Mouse (Mus musculus) limb, embryonic 15.5 days (tissue): ENCODE data around the gene Myh9. TPM values are rescaled to one million over a fixed set of nuclear protein-coding genes. Genes with fewer than 3 reads are reported as not detected.
"Not testable (repeated sequence)": the region's sequence is repeated elsewhere in the genome, so short reads cannot be mapped to it uniquely, and the experiment has no call there.

Experiments used
- ATAC-seq: fragments of 200-750 bp; cut with Nextera tagmentation; 2 replicates; pipeline ENCODE4 v1.8.0; 2017; ENCODE audit warnings: low read depth, moderate TSS enrichment; ENCODE audit not compliant: insufficient number of reproducible peaks, low FRiP score, low TSS enrichment
- H3K27ac ChIP-seq: fragments of 300-500 bp; sonication (generic); 2 replicates; pipeline ENCODE4 v1.5.1; 2015; ENCODE audit warnings: moderate library complexity, mild to moderate bottlenecking, inconsistent platforms
- H3K27me3 ChIP-seq: fragments of 300-500 bp; sonication (generic); 2 replicates; pipeline ENCODE4 v1.6.1; 2015; ENCODE audit warnings: inconsistent platforms
- H3K36me3 ChIP-seq: fragments of 300-500 bp; sonication (generic); 2 replicates; pipeline ENCODE4 v1.6.1; 2015; ENCODE audit warnings: inconsistent platforms
- H3K4me1 ChIP-seq: fragments of 300-500 bp; sonication (generic); 2 replicates; pipeline ENCODE4 v1.6.1; 2015; ENCODE audit warnings: inconsistent platforms
- H3K4me2 ChIP-seq: fragments of 300-500 bp; sonication (generic); 2 replicates; pipeline ENCODE4 v1.6.1; 2015; ENCODE audit warnings: mild to moderate bottlenecking, inconsistent platforms
- H3K4me3 ChIP-seq: fragments of 300-500 bp; sonication (generic); 2 replicates; pipeline ENCODE4 v1.5.1; 2015; ENCODE audit warnings: mild to moderate bottlenecking, inconsistent platforms
- H3K9ac ChIP-seq: fragments of 300-500 bp; sonication (generic); 2 replicates; pipeline ENCODE4 v1.6.1; 2015; ENCODE audit warnings: inconsistent platforms
- H3K9me3 ChIP-seq: fragments of 300-500 bp; sonication (generic); 2 replicates; pipeline ENCODE4 v1.6.1; 2016; ENCODE audit warnings: inconsistent platforms
- WGBS: fragments of 180-500 bp; shearing (Covaris S2); methylation state at CpG from one replicate; pipeline ENCODE4 v1.1.7; 2015; 5-methylcytosine and 5-hydroxymethylcytosine counted together
- polyA plus RNA-seq: library from polyadenylated mRNA; unstranded; fragments of >200 nt; fragmentation: Nextera tagmentation; extraction: Ambion mirVana; gene quantifications from 2 replicates; pipeline ENCODE4 v1.2.1, GENCODE M21; 2015

The Myh9 gene
- polyA plus RNA-seq, 1 experiment from 2014 or later: 44.1 TPM

DNA sequence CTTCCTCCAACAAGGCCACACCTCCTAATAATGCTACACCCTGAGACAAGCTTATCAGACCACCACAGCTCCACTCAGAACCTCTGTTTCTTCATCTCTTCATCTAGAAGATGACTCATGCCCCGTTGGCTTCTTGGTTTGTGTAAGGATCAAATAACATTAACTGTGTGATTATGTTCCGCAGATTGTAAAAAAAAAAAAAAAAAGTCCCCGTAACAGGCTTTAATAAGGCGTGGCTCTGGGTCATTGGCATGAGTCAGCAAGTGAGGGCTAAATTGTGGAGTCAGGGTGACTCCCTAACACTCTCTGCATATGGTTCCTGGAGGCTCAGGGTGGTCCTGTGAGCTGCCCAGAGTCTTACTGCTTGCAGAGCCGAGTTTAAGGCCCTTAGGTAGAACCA lies 39.7 kb upstream of the Myh9 start:
- H3K36me3 ChIP-seq: no peaks in the 10 kb centered on the region
- ATAC-seq: no peak
- peaks cover 25% of the 10 kb centered on the region for H3K4me1 ChIP-seq
- WGBS: 20% methylated on average over 5 of the region's 5 CpGs
- H3K9ac ChIP-seq: no peak overlapping the region
- no peak overlapping the region for H3K4me2 ChIP-seq
- H3K9me3 ChIP-seq: no peaks in the 10 kb centered on the region
- no peak overlapping the region for H3K4me3 ChIP-seq
- no peak overlapping the region for H3K27ac ChIP-seq
- no peaks in the 10 kb centered on the region for H3K27me3 ChIP-seq

DNA sequence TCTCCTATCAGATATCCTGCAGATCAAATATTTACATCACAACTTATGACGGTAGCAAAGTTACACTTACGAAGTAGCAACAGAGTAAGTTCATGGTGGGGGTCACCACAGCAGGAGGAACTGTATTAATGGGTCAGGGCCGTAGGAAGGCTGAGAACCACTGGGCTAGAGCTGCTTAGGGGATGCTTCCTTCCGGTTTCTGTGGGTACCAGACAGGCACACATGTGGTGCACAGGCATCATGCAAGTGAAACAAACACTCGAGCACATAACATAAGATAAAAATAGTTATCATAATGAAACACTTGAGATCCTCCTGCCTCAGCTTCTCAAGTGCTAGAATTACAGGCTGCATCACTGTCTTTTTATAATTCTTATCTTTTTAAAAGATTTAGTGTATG lies 38.8 kb upstream of the Myh9 start:
- no peak overlapping the region for H3K4me3 ChIP-seq
- 81% methylated on average over 5 of the region's 5 CpGs for WGBS
- no peaks in the 10 kb centered on the region for H3K36me3 ChIP-seq
- H3K4me2 ChIP-seq: no peak overlapping the region
- no peak overlapping the region for H3K27ac ChIP-seq
- H3K27me3 ChIP-seq: no peaks in the 10 kb centered on the region
- H3K9me3 ChIP-seq: no peaks in the 10 kb centered on the region
- no peak overlapping the region for H3K9ac ChIP-seq
- no peak for ATAC-seq
- peaks cover 25% of the 10 kb centered on the region for H3K4me1 ChIP-seq

DNA sequence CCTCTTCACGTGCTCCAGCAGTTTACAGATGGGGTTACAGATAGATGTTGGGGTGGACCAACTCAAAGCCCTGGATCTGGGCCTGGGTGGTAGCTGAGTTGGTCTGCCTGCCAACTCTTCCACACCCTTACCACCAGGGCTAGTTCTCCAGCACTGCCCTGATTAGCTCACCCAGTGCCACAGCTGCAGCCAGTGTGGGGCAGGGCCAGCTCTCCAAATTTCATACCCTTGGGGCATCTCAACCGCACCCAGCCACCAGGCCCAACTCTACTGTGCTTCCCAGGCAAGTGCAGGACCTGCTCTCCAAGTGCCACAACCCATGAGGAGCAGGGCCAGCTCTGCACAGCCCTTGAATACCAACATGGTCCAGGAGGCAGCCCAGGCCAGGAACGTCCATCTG lies 37.8 kb upstream of the Myh9 start:
- H3K4me3 ChIP-seq: no peak overlapping the region
- no peak overlapping the region for H3K27ac ChIP-seq
- ATAC-seq: no peak
- 82% methylated on average over 3 of the region's 3 CpGs for WGBS
- no peaks in the 10 kb centered on the region for H3K9me3 ChIP-seq
- no peak overlapping the region for H3K9ac ChIP-seq
- peaks cover 22% of the 10 kb centered on the region for H3K4me1 ChIP-seq
- H3K36me3 ChIP-seq: no peaks in the 10 kb centered on the region
- no peaks in the 10 kb centered on the region for H3K27me3 ChIP-seq
- no peak overlapping the region for H3K4me2 ChIP-seq

DNA sequence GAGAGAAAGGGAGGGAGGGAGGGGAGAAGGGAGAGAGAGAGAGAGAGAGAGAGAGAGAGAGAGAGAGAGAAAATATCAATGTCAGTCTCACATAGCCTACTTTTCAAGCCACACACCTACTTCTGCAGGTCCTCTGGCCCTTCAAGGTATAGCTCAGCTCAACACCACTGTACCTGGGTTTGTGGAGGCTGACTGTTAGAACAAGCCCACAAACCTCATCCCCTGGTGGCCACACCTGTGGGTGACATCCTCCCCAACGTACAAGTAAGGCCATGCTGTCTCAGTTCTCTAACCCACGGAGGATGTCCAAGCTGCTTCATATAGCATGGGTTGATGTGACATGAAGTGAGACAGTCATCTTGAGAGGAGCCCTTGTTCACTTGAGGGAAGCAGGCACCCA lies 35.2 kb upstream of the Myh9 start:
- H3K27ac ChIP-seq: no peak overlapping the region
- no peak overlapping the region for H3K4me2 ChIP-seq
- H3K27me3 ChIP-seq: no peaks in the 10 kb centered on the region
- H3K9me3 ChIP-seq: no peaks in the 10 kb centered on the region
- H3K4me3 ChIP-seq: no peak overlapping the region
- ATAC-seq: no peak
- H3K36me3 ChIP-seq: no peaks in the 10 kb centered on the region
- peaks cover 6% of the 10 kb centered on the region for H3K4me1 ChIP-seq
- no peak overlapping the region for H3K9ac ChIP-seq
- WGBS: 68% methylated on average over 2 of the region's 2 CpGs

DNA sequence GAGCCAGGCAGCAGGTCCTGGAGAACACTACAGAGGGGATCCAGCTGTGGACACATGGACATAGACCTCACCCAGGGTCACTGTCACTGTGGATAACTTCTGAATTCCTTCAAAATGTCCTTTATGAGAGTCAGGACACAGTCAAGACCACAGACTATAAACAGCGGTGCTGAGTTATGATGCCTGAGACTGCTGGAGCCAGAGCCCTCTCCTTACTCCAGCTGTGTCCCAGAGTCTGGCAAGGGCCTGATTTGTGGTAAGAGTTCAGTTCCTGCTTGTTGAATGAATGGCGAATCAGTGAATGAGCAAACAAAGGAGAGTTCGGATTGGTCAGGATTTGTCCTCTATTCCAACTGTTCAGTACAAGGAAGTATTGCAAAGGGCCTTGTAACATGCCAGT lies 34.7 kb upstream of the Myh9 start:
- Histone ChIP-seq H3K27ac (no peak overlapping the region), H3K4me1 (peaks cover 1% of the 10 kb centered on the region; the same call in 1 of the 2 replicates), H3K9ac (no peak overlapping the region), H3K9me3 (no peaks in the 10 kb centered on the region), H3K4me2 (no peak overlapping the region), H3K4me3 (no peak overlapping the region), H3K36me3 (no peaks in the 10 kb centered on the region), H3K27me3 (no peaks in the 10 kb centered on the region)
- WGBS: 73% methylated on average over 3 of the region's 3 CpGs
- ATAC-seq: no peak

DNA sequence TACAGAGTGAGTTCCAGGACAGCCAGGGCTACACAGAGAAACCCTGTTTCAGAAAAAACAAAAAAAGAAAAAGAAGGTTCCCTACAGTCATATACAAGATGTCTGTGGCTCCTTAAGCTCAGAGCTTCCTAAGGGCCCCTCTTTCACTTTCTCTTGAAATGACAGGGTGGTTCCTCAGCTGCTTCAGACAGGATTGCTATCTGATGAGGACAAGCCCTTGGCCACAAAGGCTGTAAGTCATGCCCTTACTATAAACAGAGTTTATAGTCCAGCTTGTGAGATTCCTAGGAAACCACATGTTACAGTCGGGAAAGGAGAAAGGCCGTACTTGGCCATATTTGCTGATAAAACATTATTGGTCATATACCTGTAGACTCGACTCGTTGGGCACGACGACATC lies 34.0 kb upstream of the Myh9 start:
- WGBS: 85% methylated on average over 6 of the region's 6 CpGs
- H3K4me3 ChIP-seq: no peak overlapping the region
- H3K27me3 ChIP-seq: no peaks in the 10 kb centered on the region
- ATAC-seq: no peak
- no peaks in the 10 kb centered on the region for H3K36me3 ChIP-seq
- no peaks in the 10 kb centered on the region for H3K4me1 ChIP-seq
- no peak overlapping the region for H3K27ac ChIP-seq
- H3K9ac ChIP-seq: no peak overlapping the region
- no peaks in the 10 kb centered on the region for H3K9me3 ChIP-seq
- H3K4me2 ChIP-seq: no peak overlapping the region

DNA sequence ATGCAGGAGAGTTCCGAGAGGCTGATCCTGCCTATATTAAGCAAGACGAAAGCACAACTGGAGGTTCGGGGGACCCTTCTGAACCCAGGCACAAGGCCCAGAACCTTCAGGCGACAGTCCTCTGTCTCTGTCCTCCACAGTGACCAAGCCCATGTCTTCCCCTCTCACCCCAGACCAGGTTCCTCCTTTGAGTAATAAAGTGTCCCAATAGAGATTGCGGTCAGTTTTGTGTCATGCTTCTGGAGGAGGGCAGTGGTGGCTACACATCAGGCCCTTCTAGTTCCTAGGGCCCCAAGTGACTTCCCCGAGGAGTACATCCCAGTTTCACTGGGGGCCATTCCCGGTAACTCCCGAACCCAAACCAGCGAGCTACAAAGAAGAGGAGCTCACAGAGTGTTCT lies 32.8 kb upstream of the Myh9 start:
- Histone ChIP-seq H3K9me3 (no peaks in the 10 kb centered on the region), H3K36me3 (no peaks in the 10 kb centered on the region), H3K27ac (no peak overlapping the region), H3K27me3 (no peaks in the 10 kb centered on the region), H3K4me1 (no peaks in the 10 kb centered on the region), H3K4me3 (no peak overlapping the region), H3K9ac (no peak overlapping the region), H3K4me2 (no peak overlapping the region)
- WGBS: 89% methylated on average over 9 of the region's 9 CpGs
- ATAC-seq: no peak

DNA sequence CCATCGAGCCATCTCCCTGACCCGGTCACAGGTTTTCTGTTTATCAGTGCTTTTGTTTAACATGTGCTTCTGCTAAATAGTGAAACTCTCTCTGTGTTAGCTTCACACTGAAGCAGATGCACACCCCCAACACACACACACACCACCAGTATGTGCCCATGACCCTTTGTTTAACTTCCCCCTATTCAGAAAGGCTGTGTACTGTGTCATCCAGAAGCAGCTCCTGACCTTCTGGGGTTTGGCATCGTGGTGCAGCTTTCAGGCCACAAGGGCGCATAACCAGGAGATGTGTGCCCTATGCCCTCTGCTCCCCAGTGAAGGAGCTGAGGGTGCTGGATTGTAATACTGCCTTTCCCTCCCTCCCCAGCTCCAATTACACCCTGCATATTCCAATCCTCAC lies 32.3 kb upstream of the Myh9 start:
- H3K27me3 ChIP-seq: no peaks in the 10 kb centered on the region
- no peak overlapping the region for H3K9ac ChIP-seq
- no peak overlapping the region for H3K4me2 ChIP-seq
- no peaks in the 10 kb centered on the region for H3K36me3 ChIP-seq
- no peak overlapping the region for H3K27ac ChIP-seq
- 62% methylated on average over 4 of the region's 4 CpGs for WGBS
- ATAC-seq: no peak
- H3K4me3 ChIP-seq: no peak overlapping the region
- H3K9me3 ChIP-seq: no peaks in the 10 kb centered on the region
- no peaks in the 10 kb centered on the region for H3K4me1 ChIP-seq

DNA sequence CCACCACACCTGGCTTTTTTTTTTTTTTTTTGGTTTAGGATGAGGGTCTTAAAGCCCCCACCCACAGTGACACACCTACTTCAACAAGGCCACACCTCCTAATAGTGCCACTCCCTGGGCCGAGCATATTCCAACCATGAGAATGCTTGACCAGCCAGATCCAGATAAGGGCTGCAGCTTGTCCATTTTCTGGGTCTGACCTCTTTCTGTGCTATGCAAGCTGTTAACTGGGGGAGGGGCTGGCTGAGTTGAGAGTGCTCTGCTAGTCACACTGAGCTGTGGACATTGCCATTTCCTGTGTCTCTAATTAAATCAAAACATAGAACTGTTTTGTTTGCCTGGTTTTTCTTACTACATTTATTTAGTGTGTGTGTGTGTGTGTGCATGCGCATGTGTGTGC lies 31.6 kb upstream of the Myh9 start:
- 70% methylated on average over 2 of the region's 2 CpGs for WGBS
- H3K27ac ChIP-seq: no peak overlapping the region
- H3K4me3 ChIP-seq: no peak overlapping the region
- no peaks in the 10 kb centered on the region for H3K9me3 ChIP-seq
- H3K4me2 ChIP-seq: no peak overlapping the region
- no peaks in the 10 kb centered on the region for H3K4me1 ChIP-seq
- H3K36me3 ChIP-seq: no peaks in the 10 kb centered on the region
- H3K9ac ChIP-seq: no peak overlapping the region
- no peaks in the 10 kb centered on the region for H3K27me3 ChIP-seq
- no peak for ATAC-seq

DNA sequence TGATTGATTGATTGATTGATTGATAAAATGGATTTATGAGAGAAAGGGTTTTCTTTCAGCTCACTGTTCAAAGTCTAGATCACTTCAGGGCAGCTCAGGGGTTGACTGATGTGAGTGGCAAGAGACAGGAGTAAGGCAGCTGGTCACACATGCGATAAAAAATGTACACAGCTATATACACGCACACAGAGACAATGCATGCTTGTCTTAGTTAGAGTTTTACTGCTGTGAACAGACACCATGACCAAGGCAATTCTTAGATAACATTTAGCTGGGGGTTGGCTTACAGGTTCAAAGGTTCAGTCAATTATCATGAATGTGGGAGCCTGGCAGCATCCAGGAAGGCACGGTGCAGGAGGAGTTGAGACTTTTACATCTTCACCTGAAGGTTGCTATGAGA lies 31.0 kb upstream of the Myh9 start:
- no peaks in the 10 kb centered on the region for H3K4me1 ChIP-seq
- H3K4me3 ChIP-seq: no peak overlapping the region
- H3K27me3 ChIP-seq: no peaks in the 10 kb centered on the region
- no peak overlapping the region for H3K9ac ChIP-seq
- H3K27ac ChIP-seq: no peak overlapping the region
- 71% methylated on average over 3 of the region's 3 CpGs for WGBS
- no peaks in the 10 kb centered on the region for H3K9me3 ChIP-seq
- ATAC-seq: no peak
- no peak overlapping the region for H3K4me2 ChIP-seq
- no peaks in the 10 kb centered on the region for H3K36me3 ChIP-seq

DNA sequence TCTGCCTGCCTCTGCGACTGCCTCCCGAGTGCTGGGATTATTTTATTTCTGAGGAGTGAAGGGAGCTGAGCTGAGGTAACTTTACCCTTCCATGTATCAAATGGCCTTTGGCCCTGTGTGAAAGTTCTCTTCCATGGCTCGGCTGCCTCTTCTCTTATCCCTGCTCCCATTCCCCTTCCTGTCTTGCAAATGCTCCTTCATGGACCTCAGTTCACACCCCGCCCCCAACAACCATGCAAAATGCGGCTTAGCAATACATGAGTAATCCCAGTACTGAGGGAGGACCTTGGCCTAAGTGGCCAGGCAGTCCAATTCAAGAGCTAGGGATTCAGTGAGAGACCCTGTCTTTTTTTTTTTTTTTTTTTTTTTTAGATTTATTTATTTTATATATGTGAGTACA lies 26.4 kb upstream of the Myh9 start:
- H3K27me3 ChIP-seq: no peaks in the 10 kb centered on the region
- no peak for ATAC-seq
- no peaks in the 10 kb centered on the region for H3K9me3 ChIP-seq
- H3K4me1 ChIP-seq: no peaks in the 10 kb centered on the region
- 92% methylated on average over 5 of the region's 5 CpGs for WGBS
- H3K36me3 ChIP-seq: no peaks in the 10 kb centered on the region
- H3K4me3 ChIP-seq: no peak overlapping the region
- H3K27ac ChIP-seq: no peak overlapping the region
- H3K4me2 ChIP-seq: no peak overlapping the region
- H3K9ac ChIP-seq: no peak overlapping the region

DNA sequence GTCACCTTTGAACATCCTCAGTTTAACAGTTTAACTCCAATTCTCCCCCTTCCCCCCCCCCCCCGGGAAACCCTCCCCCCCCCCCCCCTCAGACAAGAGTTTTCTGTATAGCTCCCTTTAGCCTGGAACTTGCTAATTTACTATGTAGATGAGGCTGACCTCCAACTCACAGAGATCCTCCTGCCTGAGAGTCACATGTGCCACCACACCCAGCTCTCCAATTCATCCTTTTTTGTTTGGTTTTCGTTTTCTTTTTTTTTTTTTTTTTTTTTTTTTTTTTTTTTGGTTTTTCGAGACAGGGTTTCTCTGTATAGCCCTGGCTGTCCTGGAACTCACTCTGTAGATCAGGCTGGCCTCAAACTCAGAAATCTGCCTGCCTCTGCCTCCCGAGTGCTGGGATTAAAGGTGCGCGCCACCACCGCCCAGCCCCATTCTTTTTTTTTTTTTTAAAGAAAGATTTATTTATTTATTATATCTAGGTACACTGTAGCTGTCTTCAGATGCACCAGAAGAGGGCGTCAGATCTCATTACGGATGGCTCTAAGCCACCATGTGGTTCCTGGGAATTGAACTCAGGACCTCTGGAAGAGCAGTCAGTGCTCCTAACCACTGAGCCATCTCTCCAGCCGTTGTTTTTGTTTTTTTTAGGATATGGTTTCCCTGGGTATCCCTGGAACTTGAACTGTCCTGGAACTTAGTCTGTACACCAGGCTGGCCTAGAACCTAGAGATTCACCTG lies 25.4 kb upstream of the Myh9 start:
- not testable (repeated sequence) for H3K4me3 ChIP-seq, H3K27ac ChIP-seq, ATAC-seq, H3K9ac ChIP-seq, H3K4me1 ChIP-seq, H3K9me3 ChIP-seq, H3K36me3 ChIP-seq, H3K4me2 ChIP-seq, H3K27me3 ChIP-seq
- WGBS: 75% methylated on average over 9 of the region's 10 CpGs

DNA sequence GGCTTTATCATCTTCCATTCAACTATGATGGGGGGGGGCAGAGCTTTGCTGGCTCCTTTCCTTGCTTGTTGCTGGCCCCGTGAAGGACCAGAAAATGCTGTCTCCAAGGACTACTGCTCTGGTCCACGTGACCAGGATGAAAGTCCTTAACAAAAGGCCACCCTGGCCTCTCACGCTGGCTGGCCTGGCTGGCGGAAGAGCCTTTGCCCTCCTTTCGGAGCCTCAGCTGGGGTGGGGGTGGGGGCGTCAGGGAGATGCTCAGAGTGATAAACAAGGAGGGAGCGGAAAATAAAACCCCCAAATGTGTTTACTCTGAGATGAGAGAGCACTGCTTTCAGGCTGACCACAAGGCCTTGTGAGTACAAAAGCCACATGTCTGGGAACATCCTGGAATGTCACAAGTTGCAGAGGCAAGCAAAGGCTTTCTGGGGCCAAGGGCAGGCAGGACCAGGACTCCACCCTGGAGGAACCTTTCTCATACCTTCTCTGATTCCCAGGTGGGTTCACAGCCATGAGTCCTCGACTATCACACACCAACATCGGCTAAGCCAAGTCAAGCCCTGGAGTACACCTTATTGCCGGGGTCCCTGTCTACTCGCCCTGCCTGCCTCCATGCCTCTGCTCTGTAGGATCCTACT lies 24.7 kb upstream of the Myh9 start:
- ATAC-seq: no peak
- Histone ChIP-seq H3K4me2 (no peak overlapping the region), H3K27ac (no peak overlapping the region), H3K36me3 (no peaks in the 10 kb centered on the region), H3K9me3 (no peaks in the 10 kb centered on the region), H3K27me3 (no peaks in the 10 kb centered on the region), H3K4me1 (no peaks in the 10 kb centered on the region), H3K9ac (no peak overlapping the region), H3K4me3 (no peak overlapping the region)
- 52% methylated on average over 11 of the region's 11 CpGs for WGBS
